Mouse (Mus musculus): ENCODE data around the gene Srgap3.

DNA sequence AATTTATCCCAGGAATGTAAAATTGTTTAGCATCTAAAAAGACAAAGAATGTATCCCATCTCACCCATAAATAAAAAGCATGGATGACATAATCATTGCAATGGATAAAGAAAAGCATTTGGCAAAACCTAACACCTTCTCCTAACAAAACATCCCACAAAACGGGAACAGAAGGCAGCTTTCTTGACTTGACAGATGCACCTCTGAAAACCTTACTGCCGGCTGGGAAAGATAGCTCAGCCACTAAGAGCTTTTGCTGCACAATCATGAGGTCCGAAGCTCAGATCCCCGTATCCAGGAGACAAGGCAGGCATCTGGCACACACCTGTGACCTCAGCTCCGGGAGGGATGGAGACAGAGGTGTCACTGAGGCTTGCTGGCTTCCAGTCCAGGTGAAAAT is 213.1 kb downstream of the Srgap3 start:
- TF ChIP-seq CTCF (IDR thresholded peaks at IDR 0.05; ENCODE audit: extremely low read depth, insufficient read depth, low read length) (no peak), POLR2A (IDR thresholded peaks at IDR 0.05; ENCODE audit: extremely low read depth, insufficient read depth, low read length) (no peak)
